In genomic region chr8:111155721-111156436, GRCm38 (mm10) we compare ENCODE assay signal across 25 mouse cellular contexts.
"Had no signal": no experiment of that assay in that cellular context is flagged by ENCODE, and none has a peak within 500 bp of the region (broad histone marks: within the 10 kb centered on the region; RNA-seq: fewer than 3 reads in every experiment).

No protein-coding gene starts in this region.

- DNase-seq: gastrocnemius, adult 2 months; gastrocnemius, postnatal 10 days; gastrocnemius, postnatal 25 days; heart, adult 18-20 months; heart, postnatal 10 days; heart, postnatal 4 days; kidney, adult 2 months; kidney, adult 9 months; kidney, postnatal 25 days; liver; liver, embryonic 13.5 days had no signal

- H3K4me3 ChIP-seq: gastrocnemius, adult 2 months; heart, embryonic 10.5 days; heart, embryonic 12.5 days; hindbrain, embryonic 10.5 days; hindbrain, embryonic 12.5 days; kidney, embryonic 15.5 days; layer of hippocampus, adult 2 months; left cerebral cortex, adult 2 months; limb, embryonic 10.5 days; limb, embryonic 12.5 days; liver, embryonic 13.5 days; liver, embryonic 15.5 days had no signal

- H3K4me2 ChIP-seq: heart, embryonic 12.5 days; hindbrain, embryonic 12.5 days; hindbrain, embryonic 14.5 days; kidney, embryonic 15.5 days; limb, embryonic 12.5 days; liver, embryonic 11.5 days; liver, embryonic 13.5 days; liver, embryonic 15.5 days had no signal

- H3K9me3 ChIP-seq: heart, embryonic 10.5 days; heart, embryonic 12.5 days; hindbrain, embryonic 10.5 days; hindbrain, embryonic 12.5 days; kidney, embryonic 15.5 days; limb, embryonic 10.5 days; limb, embryonic 12.5 days; liver, embryonic 13.5 days; liver, embryonic 15.5 days had no signal

- ATAC-seq: hindbrain, embryonic 16.5 days; inflammation-experienced regulatory T-cells, adult 6 months had no signal

- H3K9ac ChIP-seq: heart, embryonic 12.5 days; hindbrain, embryonic 12.5 days; hindbrain, embryonic 14.5 days; kidney, embryonic 15.5 days; limb, embryonic 12.5 days; liver, embryonic 13.5 days; liver, embryonic 15.5 days had no signal

- H3K27me3 ChIP-seq: heart, embryonic 12.5 days; hindbrain, embryonic 12.5 days; kidney, embryonic 15.5 days; limb, embryonic 12.5 days; liver, embryonic 13.5 days; liver, embryonic 15.5 days had no signal

- H3K4me1 ChIP-seq: heart, embryonic 10.5 days; heart, embryonic 12.5 days; hindbrain, embryonic 10.5 days; hindbrain, embryonic 12.5 days; kidney, embryonic 15.5 days; limb, embryonic 10.5 days; limb, embryonic 12.5 days; liver, embryonic 13.5 days; liver, embryonic 15.5 days had no signal

- H3K27ac ChIP-seq: gastrocnemius, adult 2 months; heart, embryonic 10.5 days; hindbrain, embryonic 10.5 days; hindbrain, embryonic 12.5 days; hindbrain, embryonic 14.5 days; kidney, embryonic 15.5 days; layer of hippocampus, adult 2 months; left cerebral cortex, adult 2 months; limb, embryonic 10.5 days; limb, embryonic 12.5 days; liver, embryonic 13.5 days; liver, embryonic 15.5 days had no signal
